Mouse (Mus musculus): ENCODE results near the gene Epb41l2. TPM values are rescaled to one million over a fixed set of nuclear protein-coding genes. Genes with fewer than 3 reads are reported as not detected.

The Epb41l2 gene
- polyA plus RNA-seq, 1 experiment, result 181 TPM

DNA sequence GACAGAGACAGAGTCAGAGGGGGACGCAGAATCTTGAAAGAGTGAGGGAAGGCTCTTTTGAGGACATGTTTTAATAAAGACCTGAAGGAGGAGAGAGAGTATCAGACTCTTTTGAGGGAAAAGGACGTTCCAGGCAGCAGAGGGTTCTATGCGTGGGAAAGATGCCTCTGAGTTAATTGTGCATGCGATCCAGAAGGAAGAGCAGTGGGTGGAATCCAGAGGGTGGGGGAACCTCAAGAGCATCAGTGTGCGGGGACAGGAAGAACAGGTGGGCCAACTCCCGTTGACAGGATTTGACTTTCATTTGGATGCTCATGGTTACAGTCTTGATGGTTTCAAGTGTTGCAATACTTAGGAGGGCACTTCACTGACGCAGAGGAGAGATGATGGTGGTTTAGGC is 29.5 kb upstream of the Epb41l2 start:
- H3K9me3 ChIP-seq (replicated peaks; ENCODE audit: control insufficient read depth, insufficient read depth, low read length, poor library complexity, severe bottlenecking), result no peaks in the 10 kb centered on the region
- TF ChIP-seq EP300 (IDR thresholded peaks at IDR 0.05; ENCODE audit: insufficient read depth, low read depth, low read length) (no peak), CTCF (IDR thresholded peaks at IDR 0.05; ENCODE audit: low read depth, low read length) (no peak), POLR2A (IDR thresholded peaks at IDR 0.05; ENCODE audit: insufficient read depth, low read length) (no peak)
- H3K4me3 ChIP-seq (ENCODE audit: low read depth, low read length), result no peak overlapping the region
- no peak overlapping the region for H3K27ac ChIP-seq (ENCODE audit: insufficient read depth, low read length)
- no peaks in the 10 kb centered on the region for H3K4me1 ChIP-seq (ENCODE audit: control insufficient read depth, insufficient read depth, low read length)
- H3K9ac ChIP-seq (ENCODE audit: low read depth, poor library complexity, severe bottlenecking), result no peak overlapping the region
- no peaks in the 10 kb centered on the region for H3K27me3 ChIP-seq (ENCODE audit: control insufficient read depth, insufficient read depth, low read length, poor library complexity, severe bottlenecking)
- H3K36me3 ChIP-seq (ENCODE audit: control insufficient read depth, insufficient read depth, low read length, poor library complexity, severe bottlenecking), result no peaks in the 10 kb centered on the region

DNA sequence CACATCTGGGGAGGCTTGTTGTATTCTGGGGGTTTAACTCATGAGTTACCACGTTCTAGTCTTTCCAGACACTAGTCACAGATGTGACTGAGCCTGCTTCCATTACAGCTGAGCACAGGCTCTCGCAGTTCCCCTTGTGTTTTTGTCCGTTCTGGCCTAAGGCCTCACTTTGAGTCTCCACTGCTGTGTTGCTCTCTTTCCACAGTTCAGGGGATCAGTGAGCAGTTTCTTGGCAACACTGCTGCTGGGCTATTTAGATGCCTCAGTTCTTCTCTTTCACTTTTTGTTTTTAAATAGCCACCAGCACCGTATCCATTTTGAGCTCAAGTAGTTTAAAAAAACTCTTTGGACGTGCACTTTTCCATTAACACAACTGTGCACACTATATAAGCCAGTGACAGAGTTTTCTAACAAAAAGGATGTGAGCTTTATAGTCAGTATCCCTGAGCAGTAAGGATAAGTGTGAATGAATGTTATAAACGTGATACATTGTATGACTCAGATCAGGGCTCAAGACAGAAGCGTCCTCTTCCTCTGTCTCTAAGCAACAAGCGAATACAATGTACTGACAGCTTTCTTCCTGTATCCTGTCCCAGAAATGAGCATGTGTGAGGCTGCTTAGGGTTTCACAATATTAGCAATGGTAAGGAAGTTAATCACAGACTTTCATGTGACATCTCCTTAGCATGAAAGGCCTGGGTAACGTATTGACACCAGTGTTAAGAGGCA is 28.1 kb upstream of the Epb41l2 start:
- H3K27me3 ChIP-seq (ENCODE audit: control insufficient read depth, insufficient read depth, low read length, poor library complexity, severe bottlenecking), result no peaks in the 10 kb centered on the region
- H3K9ac ChIP-seq (ENCODE audit: low read depth, poor library complexity, severe bottlenecking), result no peak overlapping the region
- H3K4me1 ChIP-seq (ENCODE audit: control insufficient read depth, insufficient read depth, low read length), result no peaks in the 10 kb centered on the region
- H3K4me3 ChIP-seq (ENCODE audit: low read depth, low read length), result no peak overlapping the region
- H3K36me3 ChIP-seq (ENCODE audit: control insufficient read depth, insufficient read depth, low read length, poor library complexity, severe bottlenecking), result no peaks in the 10 kb centered on the region
- TF ChIP-seq EP300 (IDR thresholded peaks at IDR 0.05; ENCODE audit: insufficient read depth, low read depth, low read length) (no peak), POLR2A (IDR thresholded peaks at IDR 0.05; ENCODE audit: insufficient read depth, low read length) (no peak), CTCF (IDR thresholded peaks at IDR 0.05; ENCODE audit: low read depth, low read length) (no peak)
- no peaks in the 10 kb centered on the region for H3K9me3 ChIP-seq (replicated peaks; ENCODE audit: control insufficient read depth, insufficient read depth, low read length, poor library complexity, severe bottlenecking)
- H3K27ac ChIP-seq (ENCODE audit: insufficient read depth, low read length), result no peak overlapping the region

DNA sequence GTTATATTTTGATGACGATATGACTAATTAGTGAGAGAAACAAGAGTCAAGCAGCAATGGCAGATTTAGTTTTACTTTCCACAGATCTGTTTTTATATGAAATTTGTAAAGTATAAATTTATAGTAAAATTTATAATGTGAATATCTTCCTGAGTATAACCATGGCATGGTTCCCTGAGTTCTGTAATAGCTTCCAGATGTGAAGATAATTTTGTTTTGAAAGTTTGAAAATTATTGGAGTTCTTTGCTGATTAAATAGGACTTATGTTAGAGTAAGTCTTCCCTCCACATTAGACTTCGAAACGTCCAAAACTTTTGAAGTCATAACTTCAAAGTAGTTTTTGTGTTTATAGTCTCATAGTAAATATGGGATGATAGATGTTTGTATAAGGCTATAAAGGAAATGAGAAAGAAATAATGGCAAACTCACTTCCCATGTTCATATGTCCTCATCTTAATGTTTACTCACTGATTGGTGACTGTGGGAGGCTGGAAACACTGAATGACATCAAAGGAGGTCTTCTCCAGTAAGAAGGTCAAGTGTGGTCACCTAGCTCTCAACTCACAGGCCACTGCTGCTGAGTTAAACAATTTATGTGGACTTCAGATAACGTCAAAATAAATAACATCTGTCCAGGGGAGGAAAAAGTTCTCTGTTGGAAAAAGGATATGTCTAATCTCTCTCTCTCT is 26.1 kb upstream of the Epb41l2 start:
- Histone ChIP-seq H3K9ac (ENCODE audit: low read depth, poor library complexity, severe bottlenecking) (no peak overlapping the region), H3K4me3 (ENCODE audit: low read depth, low read length) (no peak overlapping the region), H3K36me3 (ENCODE audit: control insufficient read depth, insufficient read depth, low read length, poor library complexity, severe bottlenecking) (no peaks in the 10 kb centered on the region), H3K4me1 (ENCODE audit: control insufficient read depth, insufficient read depth, low read length) (no peaks in the 10 kb centered on the region), H3K9me3 (replicated peaks; ENCODE audit: control insufficient read depth, insufficient read depth, low read length, poor library complexity, severe bottlenecking) (no peaks in the 10 kb centered on the region), H3K27me3 (ENCODE audit: control insufficient read depth, insufficient read depth, low read length, poor library complexity, severe bottlenecking) (no peaks in the 10 kb centered on the region), H3K27ac (ENCODE audit: insufficient read depth, low read length) (no peak overlapping the region)
- TF ChIP-seq POLR2A (IDR thresholded peaks at IDR 0.05; ENCODE audit: insufficient read depth, low read length) (no peak), EP300 (IDR thresholded peaks at IDR 0.05; ENCODE audit: insufficient read depth, low read depth, low read length) (no peak), CTCF (IDR thresholded peaks at IDR 0.05; ENCODE audit: low read depth, low read length) (no peak)

DNA sequence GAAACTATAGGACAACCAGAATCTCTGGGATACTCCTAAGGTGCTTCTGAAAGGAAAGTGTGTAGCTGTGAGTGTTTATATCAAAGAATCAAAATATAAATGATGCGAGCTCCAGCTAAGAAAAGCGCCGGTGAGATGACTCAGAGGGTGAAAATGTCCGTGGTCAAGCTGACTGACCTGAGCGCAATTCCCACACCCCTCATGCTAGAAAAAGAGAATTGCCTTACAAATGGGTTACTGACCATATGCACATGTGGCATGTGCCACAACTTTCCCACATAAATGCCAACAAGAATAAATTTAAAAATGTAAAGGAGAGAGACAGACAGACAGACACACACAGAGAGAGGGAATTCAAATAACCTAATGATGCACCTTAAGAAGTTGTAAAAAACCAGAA is 18.9 kb upstream of the Epb41l2 start:
- Histone ChIP-seq H3K9ac (ENCODE audit: low read depth, poor library complexity, severe bottlenecking) (no peak overlapping the region), H3K27me3 (ENCODE audit: control insufficient read depth, insufficient read depth, low read length, poor library complexity, severe bottlenecking) (no peaks in the 10 kb centered on the region), H3K27ac (ENCODE audit: insufficient read depth, low read length) (no peak overlapping the region), H3K4me3 (ENCODE audit: low read depth, low read length) (no peak overlapping the region), H3K36me3 (ENCODE audit: control insufficient read depth, insufficient read depth, low read length, poor library complexity, severe bottlenecking) (no peaks in the 10 kb centered on the region), H3K9me3 (replicated peaks; ENCODE audit: control insufficient read depth, insufficient read depth, low read length, poor library complexity, severe bottlenecking) (no peaks in the 10 kb centered on the region), H3K4me1 (ENCODE audit: control insufficient read depth, insufficient read depth, low read length) (peaks cover 2% of the 10 kb centered on the region)
- TF ChIP-seq POLR2A (IDR thresholded peaks at IDR 0.05; ENCODE audit: insufficient read depth, low read length) (no peak), CTCF (IDR thresholded peaks at IDR 0.05; ENCODE audit: low read depth, low read length) (no peak), EP300 (IDR thresholded peaks at IDR 0.05; ENCODE audit: insufficient read depth, low read depth, low read length) (no peak)

DNA sequence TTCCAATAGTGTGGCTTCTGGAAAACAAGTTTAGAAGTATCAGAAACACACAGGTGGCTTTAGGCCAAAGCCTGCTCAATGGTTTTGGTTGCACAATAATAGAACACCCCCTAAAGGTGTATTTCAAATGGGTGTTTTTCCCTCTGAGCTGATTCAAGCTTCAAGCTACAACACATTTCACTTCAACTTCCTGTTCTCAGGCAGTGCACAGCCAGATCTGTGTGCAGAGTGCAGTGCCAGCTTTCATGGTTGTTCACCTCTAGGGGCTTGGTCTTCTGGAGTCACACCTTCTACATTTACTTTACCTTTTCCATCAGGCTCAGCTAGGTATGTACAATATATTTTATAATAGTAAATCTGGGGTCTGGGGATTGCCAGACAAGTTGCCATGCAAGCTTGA is 16.8 kb upstream of the Epb41l2 start:
- peaks cover 2% of the 10 kb centered on the region for H3K4me1 ChIP-seq (ENCODE audit: control insufficient read depth, insufficient read depth, low read length)
- TF ChIP-seq EP300 (IDR thresholded peaks at IDR 0.05; ENCODE audit: insufficient read depth, low read depth, low read length) (no peak), CTCF (IDR thresholded peaks at IDR 0.05; ENCODE audit: low read depth, low read length) (no peak), POLR2A (IDR thresholded peaks at IDR 0.05; ENCODE audit: insufficient read depth, low read length) (no peak)
- H3K27ac ChIP-seq (ENCODE audit: insufficient read depth, low read length), result no peak overlapping the region
- H3K9me3 ChIP-seq (replicated peaks; ENCODE audit: control insufficient read depth, insufficient read depth, low read length, poor library complexity, severe bottlenecking), result no peaks in the 10 kb centered on the region
- no peak overlapping the region for H3K4me3 ChIP-seq (ENCODE audit: low read depth, low read length)
- H3K36me3 ChIP-seq (ENCODE audit: control insufficient read depth, insufficient read depth, low read length, poor library complexity, severe bottlenecking), result no peaks in the 10 kb centered on the region
- H3K9ac ChIP-seq (ENCODE audit: low read depth, poor library complexity, severe bottlenecking), result no peak overlapping the region
- no peaks in the 10 kb centered on the region for H3K27me3 ChIP-seq (ENCODE audit: control insufficient read depth, insufficient read depth, low read length, poor library complexity, severe bottlenecking)

DNA sequence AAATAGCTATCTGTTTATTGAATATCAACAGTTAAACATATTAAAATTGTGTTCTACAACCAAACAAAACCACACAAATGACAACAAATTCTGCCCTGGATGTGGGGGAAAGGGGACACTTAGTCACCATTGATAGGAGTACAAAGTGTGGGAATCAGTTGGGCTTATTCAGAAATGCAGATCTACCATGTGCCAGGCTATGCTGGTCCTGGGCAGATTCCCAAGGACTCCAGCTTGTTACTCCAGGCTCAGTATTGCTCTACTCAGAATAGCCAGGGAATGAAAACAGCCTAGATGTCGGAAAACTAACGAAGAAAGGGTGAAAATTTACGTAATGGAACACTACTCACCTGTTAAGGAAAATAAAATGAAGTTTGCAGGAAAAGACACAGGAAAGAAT is 5.7 kb upstream of the Epb41l2 start:
- H3K27ac ChIP-seq (ENCODE audit: insufficient read depth, low read length), result no peak overlapping the region
- H3K4me1 ChIP-seq (ENCODE audit: control insufficient read depth, insufficient read depth, low read length), result no peaks in the 10 kb centered on the region
- H3K27me3 ChIP-seq (ENCODE audit: control insufficient read depth, insufficient read depth, low read length, poor library complexity, severe bottlenecking), result no peaks in the 10 kb centered on the region
- H3K36me3 ChIP-seq (ENCODE audit: control insufficient read depth, insufficient read depth, low read length, poor library complexity, severe bottlenecking), result no peaks in the 10 kb centered on the region
- no peak for TF ChIP-seq POLR2A (IDR thresholded peaks at IDR 0.05; ENCODE audit: insufficient read depth, low read length)
- TF ChIP-seq EP300 (IDR thresholded peaks at IDR 0.05; ENCODE audit: insufficient read depth, low read depth, low read length), result no peak
- TF ChIP-seq CTCF (IDR thresholded peaks at IDR 0.05; ENCODE audit: low read depth, low read length), result no peak
- no peaks in the 10 kb centered on the region for H3K9me3 ChIP-seq (replicated peaks; ENCODE audit: control insufficient read depth, insufficient read depth, low read length, poor library complexity, severe bottlenecking)
- H3K4me3 ChIP-seq (ENCODE audit: low read depth, low read length), result no peak overlapping the region
- no peak overlapping the region for H3K9ac ChIP-seq (ENCODE audit: low read depth, poor library complexity, severe bottlenecking)

Data from ES-Bruce4 (cell line).